Mouse (Mus musculus): Measurements from ENCODE around the gene Zbed4.
"Not testable (repeated sequence)": the region's sequence is repeated elsewhere in the genome, so short reads cannot be mapped to it uniquely, and the experiment has no call there.

The Zbed4 gene

GRCm38 (mm10) chr15:88808121-88808520 is 56.7 kb downstream of the Zbed4 start:
- ATAC-seq (ENCODE audit: low TSS enrichment), result no peak

GRCm38 (mm10) chr15:88810369-88810768 is 58.9 kb downstream of the Zbed4 start:
- ATAC-seq (ENCODE audit: low TSS enrichment), result no peak

GRCm38 (mm10) chr15:88813262-88813661 is 61.8 kb downstream of the Zbed4 start:
- no peak for ATAC-seq (ENCODE audit: low TSS enrichment)

- ATAC-seq (ENCODE audit: low TSS enrichment), result not testable (repeated sequence)
These were observed 62.4 kb downstream of the Zbed4 start for GRCm38 (mm10) chr15:88813873-88814272.

- ATAC-seq (ENCODE audit: low TSS enrichment), result no peak
These were observed 63.1 kb downstream of the Zbed4 start for GRCm38 (mm10) chr15:88814411-88815047.

GRCm38 (mm10) chr15:88815196-88815700 is 63.8 kb downstream of the Zbed4 start:
- no peak for ATAC-seq (ENCODE audit: low TSS enrichment)

- peak; percentile 98 for ATAC-seq (ENCODE audit: low TSS enrichment)
These were observed 67.8 kb downstream of the Zbed4 start, which contains the start of the genes Alg12 and Creld2 for GRCm38 (mm10) chr15:88819026-88819905. Gene Alg12, minus strand, starts transcription at chr15:88819318. Gene Creld2, plus strand, starts transcription at chr15:88819646.

- ATAC-seq (ENCODE audit: low TSS enrichment), result no peak
These were observed 68.4 kb downstream of the Zbed4 start for GRCm38 (mm10) chr15:88819906-88820303.

GRCm38 (mm10) chr15:88821403-88821802 is 69.9 kb downstream of the Zbed4 start:
- no peak for ATAC-seq (ENCODE audit: low TSS enrichment)

GRCm38 (mm10) chr15:88822513-88822912 is 71.1 kb downstream of the Zbed4 start:
- ATAC-seq (ENCODE audit: low TSS enrichment), result no peak

GRCm38 (mm10) chr15:88823376-88823775 is 71.9 kb downstream of the Zbed4 start:
- no peak for ATAC-seq (ENCODE audit: low TSS enrichment)

- no peak for ATAC-seq (ENCODE audit: low TSS enrichment)
These were observed 76.0 kb downstream of the Zbed4 start for GRCm38 (mm10) chr15:88827466-88827865.

GRCm38 (mm10) chr15:88827991-88828799 is 76.7 kb downstream of the Zbed4 start:
- peak; percentile 44; the same call in 1 of the 2 replicates for ATAC-seq (ENCODE audit: low TSS enrichment)

- peak; percentile 71 for ATAC-seq (ENCODE audit: low TSS enrichment)
These were observed 77.6 kb downstream of the Zbed4 start for GRCm38 (mm10) chr15:88828800-88829705.

GRCm38 (mm10) chr15:88829791-88830440 is 78.5 kb downstream of the Zbed4 start:
- peak; percentile 73 for ATAC-seq (ENCODE audit: low TSS enrichment)

- ATAC-seq (ENCODE audit: low TSS enrichment), result no peak
These were observed 79.2 kb downstream of the Zbed4 start for GRCm38 (mm10) chr15:88830696-88831095.

GRCm38 (mm10) chr15:88831482-88831881 is 80.0 kb downstream of the Zbed4 start:
- ATAC-seq (ENCODE audit: low TSS enrichment), result no peak

GRCm38 (mm10) chr15:88832536-88832935 is 81.1 kb downstream of the Zbed4 start:
- ATAC-seq (ENCODE audit: low TSS enrichment), result no peak

Measured in frontal cortex, adult (tissue).